Mouse (Mus musculus) duodenum, adult 2 months (tissue): ENCODE measurements around the gene Vmn1r12. TPM values are rescaled to one million over a fixed set of nuclear protein-coding genes. Genes with fewer than 3 reads are reported as not detected.

Experiments used
- polyA plus RNA-seq: library from polyadenylated mRNA; depleted of rRNA; stranded (reverse); fragments of >200 nt; gene quantifications from 2 replicates; pipeline ENCODE4 v1.2.3, GENCODE M21; 2012; ENCODE audit warnings: low replicate concordance; rRNA removed

The Vmn1r12 gene
- not detected in 2 replicates for polyA plus RNA-seq

GRCm38 (mm10) chr6:57156619-57157018 lies at the start of gene Vmn1r12:
TSS of gene Vmn1r12 (plus strand) at chr6:57156919.

GRCm38 (mm10) chr6:57109154-57109553 lies 47.6 kb upstream of the Vmn1r12 start, which contains the start of gene Vmn1r10:
TSS of gene Vmn1r10 (plus strand) at chr6:57109454.

GRCm38 (mm10) chr6:57133155-57133554 lies 23.6 kb upstream of the Vmn1r12 start, which contains the start of gene Vmn1r11:
TSS of gene Vmn1r11 (plus strand) at chr6:57133455.

GRCm38 (mm10) chr6:57202990-57203389 lies 46.3 kb downstream of the Vmn1r12 start, which contains the start of gene Vmn1r13:
TSS of gene Vmn1r13 (plus strand) at chr6:57203290.

Other genes with a start within 250 kb of the Vmn1r12 start
- gene Nt5c3, start 233.0 kb upstream of the Vmn1r12 start, polyA plus RNA-seq: 1.0 and 5.4 TPM in 2 replicates
- gene Vmn1r4, start 232.9 kb upstream of the Vmn1r12 start, polyA plus RNA-seq: not detected in 2 replicates
- gene Vmn1r5, start 186.6 kb upstream of the Vmn1r12 start, polyA plus RNA-seq: not detected in 2 replicates
- gene Vmn1r6, start 159.7 kb upstream of the Vmn1r12 start, polyA plus RNA-seq: not detected in 2 replicates
- gene Vmn1r7, start 131.6 kb upstream of the Vmn1r12 start, polyA plus RNA-seq: not detected in 2 replicates
- not detected in 2 replicates for gene Vmn1r8, start 124.6 kb upstream of the Vmn1r12 start, polyA plus RNA-seq
- not detected in 2 replicates for gene Vmn1r9, start 90.1 kb upstream of the Vmn1r12 start, polyA plus RNA-seq
- gene Vmn1r10, start 47.5 kb upstream of the Vmn1r12 start, polyA plus RNA-seq: not detected in 2 replicates
- not detected in 2 replicates for gene Vmn1r11, start 23.5 kb upstream of the Vmn1r12 start, polyA plus RNA-seq
- gene Vmn1r13, start 46.4 kb downstream of the Vmn1r12 start, polyA plus RNA-seq: not detected in 2 replicates
- not detected in 2 replicates for gene Vmn1r14, start 74.8 kb downstream of the Vmn1r12 start, polyA plus RNA-seq
- not detected in 2 replicates for gene Vmn1r15, start 101.0 kb downstream of the Vmn1r12 start, polyA plus RNA-seq
- gene Vmn1r16, start 172.6 kb downstream of the Vmn1r12 start, polyA plus RNA-seq: not detected in 2 replicates
- not detected in 2 replicates for gene Vmn1r17, start 206.8 kb downstream of the Vmn1r12 start, polyA plus RNA-seq
- not detected in 2 replicates for gene Vmn1r18, start 238.9 kb downstream of the Vmn1r12 start, polyA plus RNA-seq
- gene Vmn1r19, start 246.9 kb downstream of the Vmn1r12 start, polyA plus RNA-seq: not detected in 2 replicates